Mouse (Mus musculus): ENCODE data around the gene Fut4.
"Not testable (repeated sequence)": the region's sequence is repeated elsewhere in the genome, so short reads cannot be mapped to it uniquely, and the experiment has no call there.

Gene Fut4

GRCm38 (mm10) chr9:14726005-14726404 lies 26.2 kb downstream of the Fut4 start:
- no peak for DNase-seq (ENCODE audit: low spot score in 2 of 2)

GRCm38 (mm10) chr9:14724755-14725420 lies 27.3 kb downstream of the Fut4 start:
- no peak for DNase-seq (ENCODE audit: low spot score in 2 of 2)

- no peak for DNase-seq (ENCODE audit: low spot score in 2 of 2)
Observed at GRCm38 (mm10) chr9:14721610-14722009, 30.6 kb downstream of the Fut4 start.

GRCm38 (mm10) chr9:14720384-14720783 lies 31.8 kb downstream of the Fut4 start:
- no peak for DNase-seq (ENCODE audit: low spot score in 2 of 2)

GRCm38 (mm10) chr9:14718332-14718691 lies 33.9 kb downstream of the Fut4 start:
- no peak for DNase-seq (ENCODE audit: low spot score in 2 of 2)

- no peak for DNase-seq (ENCODE audit: low spot score in 2 of 2)
Observed at GRCm38 (mm10) chr9:14717689-14718331, 34.4 kb downstream of the Fut4 start.

- DNase-seq (ENCODE audit: low spot score in 2 of 2), result no peak
Observed at GRCm38 (mm10) chr9:14715258-14715657, 36.9 kb downstream of the Fut4 start.

GRCm38 (mm10) chr9:14710910-14711309 lies 41.3 kb downstream of the Fut4 start:
- no peak for DNase-seq (ENCODE audit: low spot score in 2 of 2)

- no peak for DNase-seq (ENCODE audit: low spot score in 2 of 2)
Observed at GRCm38 (mm10) chr9:14705321-14706162, 46.7 kb downstream of the Fut4 start.

- not testable (repeated sequence) for DNase-seq (ENCODE audit: low spot score in 2 of 2)
Observed at GRCm38 (mm10) chr9:14700795-14701194, 51.4 kb downstream of the Fut4 start.

- DNase-seq (ENCODE audit: low spot score in 2 of 2), result no peak
Observed at GRCm38 (mm10) chr9:14699288-14699640, 52.9 kb downstream of the Fut4 start.

GRCm38 (mm10) chr9:14698582-14699287 lies 53.5 kb downstream of the Fut4 start:
- peak; percentile 45 to 69 for DNase-seq (ENCODE audit: low spot score in 2 of 2)
